Mouse (Mus musculus) forebrain, embryonic 15.5 days (tissue): ENCODE data around the gene Klk15. TPM values are rescaled to one million over a fixed set of nuclear protein-coding genes. Genes with fewer than 3 reads are reported as not detected.

Experiments used
- polyA plus RNA-seq: library from polyadenylated mRNA; unstranded; fragments of >200 nt; fragmentation: Nextera tagmentation; extraction: Ambion mirVana; gene quantifications from 2 replicates; pipeline ENCODE4 v1.2.1, GENCODE M21; 2015

The Klk15 gene
- polyA plus RNA-seq, 1 experiment from 2014 or later = not detected

Other genes starting within 250 kb of the Klk15 start
- not detected in 2 replicates for gene Klk14, start 243.3 kb upstream of the Klk15 start, polyA plus RNA-seq
- gene Klk13, start 221.2 kb upstream of the Klk15 start, polyA plus RNA-seq = not detected in 2 replicates
- gene Klk12, start 164.8 kb upstream of the Klk15 start, polyA plus RNA-seq = not detected in 2 replicates
- not detected in 2 replicates for gene Klk11, start 159.1 kb upstream of the Klk15 start, polyA plus RNA-seq
- gene Klk10, start 152.7 kb upstream of the Klk15 start, polyA plus RNA-seq = 0.17 and 0.36 TPM in 2 replicates
- not detected in 2 replicates for gene Klk9, start 141.8 kb upstream of the Klk15 start, polyA plus RNA-seq
- gene Klk8, start 136.2 kb upstream of the Klk15 start, polyA plus RNA-seq = 4.8 and 6.4 TPM in 2 replicates
- not detected in 2 replicates for gene Klk7, start 122.4 kb upstream of the Klk15 start, polyA plus RNA-seq
- gene Klk6, start 109.2 kb upstream of the Klk15 start, polyA plus RNA-seq = not detected in 2 replicates
- not detected in 2 replicates for gene Klk5, start 91.8 kb upstream of the Klk15 start, polyA plus RNA-seq
- 0.24 and 0.59 TPM in 2 replicates for gene Klk4, start 52.6 kb upstream of the Klk15 start, polyA plus RNA-seq
- gene Klk1b8, start 16.9 kb downstream of the Klk15 start, polyA plus RNA-seq = not detected in 2 replicates
- gene Klk1b1, start 33.0 kb downstream of the Klk15 start, polyA plus RNA-seq = not detected in 2 replicates
- gene Klk1b9, start 42.3 kb downstream of the Klk15 start, polyA plus RNA-seq = not detected in 2 replicates
- not detected in 2 replicates for gene Klk1b11, start 62.1 kb downstream of the Klk15 start, polyA plus RNA-seq
- not detected in 2 replicates for gene Klk1b26, start 78.4 kb downstream of the Klk15 start, polyA plus RNA-seq
- gene Klk1b27, start 118.5 kb downstream of the Klk15 start, polyA plus RNA-seq = not detected in 2 replicates
- not detected in 2 replicates for gene Klk1b21, start 168.6 kb downstream of the Klk15 start, polyA plus RNA-seq
- not detected in 2 replicates for gene Klk1b22, start 178.9 kb downstream of the Klk15 start, polyA plus RNA-seq
- not detected in 2 replicates for gene Klk1b16, start 203.0 kb downstream of the Klk15 start, polyA plus RNA-seq